In the genomic region with DNA sequence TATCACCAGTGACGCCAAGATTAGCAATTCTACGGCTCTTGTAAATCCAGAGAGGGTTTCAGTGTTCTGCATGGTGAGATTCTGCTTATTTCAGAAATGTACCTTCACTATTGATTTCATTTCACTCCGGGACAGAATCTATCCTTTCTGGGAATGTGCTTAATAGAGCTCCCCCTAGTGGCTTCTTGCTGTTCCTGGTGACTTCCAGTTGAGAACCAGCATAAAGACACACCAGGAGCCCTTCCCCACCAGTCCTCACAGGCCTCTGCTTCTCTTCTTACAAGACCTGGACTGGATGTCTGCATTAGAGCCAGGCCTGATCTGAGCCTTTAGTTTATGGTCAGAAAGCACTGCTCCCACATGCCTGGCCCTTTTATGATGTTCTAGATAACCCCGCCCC, we compare ENCODE assay signal across 9 mouse cellular contexts. TPM values are rescaled to one million over a fixed set of nuclear protein-coding genes. Genes with fewer than 3 reads are reported as not detected.
DNase-seq lines count a peak whose midpoint lies in the region; ATAC-seq lines count a peak whose summit lies in the region.
"Had no signal": no experiment of that assay in that cellular context is flagged by ENCODE, and none has a peak within 500 bp of the region (broad histone marks: within the 10 kb centered on the region; RNA-seq: fewer than 3 reads in every experiment).

No protein-coding gene starts in this region.

- H3K27ac ChIP-seq in limb, embryonic 11.5 days (replicated peaks; ENCODE audit: low read depth, low read length): no peak overlapping the region

- DNase-seq in adrenal gland, adult (ENCODE audit: inconsistent age in 2 of 2, low spot score in 1 of 2): peak; percentile 33 to 87
- DNase-seq in adrenal gland, adult 8-10 months: no peak
- DNase-seq in ovary, postnatal 14 days (ENCODE audit: low spot score): peak; percentile 21
- DNase-seq in ovary, adult 18-20 months (ENCODE audit: low spot score): no peak
- DNase-seq in cerebellum, adult 18-20 months: peak; percentile 56 to 58
- peak; percentile 56 for DNase-seq in limb, embryonic 11.5 days (ENCODE audit: low spot score)
- peak; percentile 33 for DNase-seq in skeletal muscle tissue, adult 2 months (ENCODE audit: low read depth, low spot score)

- H3K36me3 ChIP-seq in limb, embryonic 11.5 days (ENCODE audit: control insufficient read depth, insufficient read depth, low read length): peaks cover 18% of the 10 kb centered on the region

- H3K4me2 ChIP-seq in limb, embryonic 11.5 days (ENCODE audit: low read depth, severe bottlenecking): no peak overlapping the region

- H3K9me3 ChIP-seq in limb, embryonic 11.5 days (ENCODE audit: control insufficient read depth, low read length): no peaks in the 10 kb centered on the region

- H3K27me3 ChIP-seq in limb, embryonic 11.5 days (ENCODE audit: control insufficient read depth, insufficient read depth, low read length): no peaks in the 10 kb centered on the region

- peaks cover 3% of the 10 kb centered on the region; the same call in 1 of the 2 replicates for H3K4me1 ChIP-seq in limb, embryonic 11.5 days (ENCODE audit: control insufficient read depth, insufficient read depth, low read length)

- no peak overlapping the region for H3K9ac ChIP-seq in limb, embryonic 11.5 days (ENCODE audit: low read length)

- peak; percentile 20 to 47; a peak in 2 of 4 replicates for ATAC-seq in hematopoietic stem cell, adult 5-6 weeks (replicated peaks in 1 of 2; ENCODE audit: insufficient read depth in 1 of 2, low FRiP score in 2 of 2, low TSS enrichment in 1 of 2, low read depth in 1 of 2, poor library complexity in 2 of 2, severe bottlenecking in 2 of 2)
- ATAC-seq in limb, embryonic 11.5 days (ENCODE audit: insufficient number of reproducible peaks, low FRiP score, low TSS enrichment, low read depth): no peak

- H3K4me3 ChIP-seq in limb, embryonic 11.5 days (ENCODE audit: low read depth, low read length): no peak overlapping the region

- 78% methylated on average over 4 of the region's 4 CpGs for WGBS in limb, embryonic 11.5 days

RNA-seq across cellular contexts. Expression of a gene that starts 4.9 kb away (rescaled TPM):
- total RNA-seq in adrenal gland, adult 8-10 months (2022): 1 to 10 TPM in 3 of 4 experiments, under 1 TPM in 1; 0.17 to 1.5 (median 1.3) TPM
- total RNA-seq in hematopoietic stem cell, adult 5-6 weeks (2017): 14.6 and 20.5 TPM in 2 replicates
- 14.6 and 16.5 TPM in 2 replicates for polyA plus RNA-seq in limb, embryonic 11.5 days (2014; fragmentation: Nextera tagmentation; extraction: Ambion mirVana)

RNA-seq across cellular contexts. Expression of a gene that starts 28.7 kb away (rescaled TPM):
- not detected for total RNA-seq in adrenal gland, adult 8-10 months (2022)
- total RNA-seq in hematopoietic stem cell, adult 5-6 weeks (2017): 2.7 and 4.6 TPM in 2 replicates
- polyA plus RNA-seq in limb, embryonic 11.5 days (2014; fragmentation: Nextera tagmentation; extraction: Ambion mirVana): 1.1 and 1.4 TPM in 2 replicates
- total RNA-seq: layer of hippocampus, postnatal 25 days had no signal

RNA-seq across cellular contexts. Expression of a gene that starts 32.0 kb away (rescaled TPM):
- total RNA-seq in adrenal gland, adult 8-10 months (2022): 10 to 100 TPM in 2 of 4 experiments, 1 to 10 TPM in 2; 5.1 to 13.7 (median 9.1) TPM
- total RNA-seq in hematopoietic stem cell, adult 5-6 weeks (2017): 7.2 and 7.4 TPM in 2 replicates
- 7.5 and 8.9 TPM in 2 replicates for polyA plus RNA-seq in limb, embryonic 11.5 days (2014; fragmentation: Nextera tagmentation; extraction: Ambion mirVana)

Comparison
In these comparisons a context has a peak if more than half of its experiments do, and no peak if none do; other contexts are left out.
1. DNase-seq: peak in adrenal gland, adult (2 of 2), ovary, postnatal 14 days (single experiment), cerebellum, adult 18-20 months (2 of 2), limb, embryonic 11.5 days (single experiment) and skeletal muscle tissue, adult 2 months (single experiment); none in adrenal gland, adult 8-10 months (single experiment) and ovary, adult 18-20 months (single experiment).